Comparison of ENCODE assay signal across 14 mouse cellular contexts in the genomic region with DNA sequence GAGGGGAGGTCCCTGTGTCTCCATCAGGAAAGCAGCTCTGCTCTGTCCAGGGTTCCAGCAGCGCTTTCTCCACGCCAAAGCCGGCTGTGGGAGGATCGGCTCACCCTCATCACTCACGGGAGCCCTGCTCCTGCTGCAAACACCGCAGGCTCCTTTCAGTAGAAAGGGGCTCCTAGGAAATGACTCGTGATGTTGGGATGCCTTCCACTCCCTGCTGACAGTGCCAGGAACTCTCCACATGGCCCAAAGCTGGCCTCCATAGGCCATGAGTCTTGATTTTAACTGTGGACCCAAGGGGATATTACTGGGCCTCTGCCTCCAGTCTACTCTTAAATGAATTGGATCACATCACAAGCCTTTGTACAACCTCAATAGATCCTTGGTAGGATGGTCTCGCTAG. TPM values are rescaled to one million over a fixed set of nuclear protein-coding genes. Genes with fewer than 3 reads are reported as not detected.
"Had no signal": no experiment of that assay in that cellular context is flagged by ENCODE, and none has a peak within 500 bp of the region (broad histone marks: within the 10 kb centered on the region; RNA-seq: fewer than 3 reads in every experiment).

No protein-coding gene starts in this region.

- DNase-seq: kidney, adult 2 months; liver, embryonic 13.5 days; lung, adult 2 months; lung, postnatal 14 days; right cerebral cortex, adult 18-20 months; right cerebral cortex, postnatal 14 days; thymus, adult 2 months had no signal

- H3K4me2 ChIP-seq: liver, embryonic 13.5 days; midbrain, embryonic 12.5 days had no signal

- H3K9ac ChIP-seq: liver, embryonic 13.5 days; midbrain, embryonic 12.5 days had no signal

- H3K4me1 ChIP-seq: liver, embryonic 13.5 days had no signal

- H3K27me3 ChIP-seq: liver, embryonic 13.5 days; midbrain, embryonic 12.5 days had no signal

- ATAC-seq: midbrain, embryonic 16.5 days had no signal

- H3K27ac ChIP-seq: kidney, postnatal 0 days; liver, embryonic 13.5 days; midbrain, embryonic 12.5 days; stomach, postnatal 0 days had no signal

- H3K36me3 ChIP-seq: midbrain, embryonic 12.5 days had no signal

- H3K9me3 ChIP-seq: midbrain, embryonic 12.5 days had no signal

- H3K4me3 ChIP-seq: liver, embryonic 13.5 days; midbrain, embryonic 12.5 days; myocyte had no signal

RNA-seq across cellular contexts. Expression of a gene that starts 59.0 kb away (rescaled TPM):
- total RNA-seq: monocyte, adult 5-6 weeks had no signal
- polyA plus RNA-seq: liver, adult 2 months; lung, adult 2 months had no signal
